Mouse (Mus musculus) liver, postnatal 0 days (tissue): ENCODE measurements at regions not wholly inside any gene's neighbourhood (a gene's known extent, or its start where the extent isn't known, plus 50 kb on each side); places are given as distances from the start of the nearest gene placed in this dataset.

Experiments used
- CTCF ChIP-seq: sonication (generic); IDR thresholded peaks from 2 replicates; pipeline ENCODE4 v1.5.1; 2016; ENCODE audit warnings: antibody characterized with exemption, low read depth
- EP300 ChIP-seq: IDR thresholded peaks from 2 replicates; pipeline ENCODE4 v1.6.1; 2016; ENCODE audit warnings: antibody characterized with exemption, low read depth, mild to moderate bottlenecking

- TF ChIP-seq CTCF (no peak), EP300 (no peak)
Observed at GRCm38 (mm10) chr15:61523036-61523435, 600.2 kb upstream of the A1bg start.
